In genomic region chr7:80853218-80853617, GRCm38 (mm10) we compare ENCODE assay signal across 2 mouse cellular contexts.
A peak's percentile ranks its signal among the peaks of the same experiment; 100 is the strongest.
TF ChIP-seq lines count a peak whose summit lies in the region.

No protein-coding gene starts in this region.

TF ChIP-seq in CH12.LX, 34 proteins besides CTCF, POLR2A, EP300 and RAD21:
- TF ChIP-seq CHD1 (IDR thresholded peaks at IDR 0.05; ENCODE audit: low read depth, low read length) = no peak
- TF ChIP-seq MYC (IDR thresholded peaks at IDR 0.05; ENCODE audit: low read depth, low read length) = no peak
- peak; percentile 10; the same call in 1 of the 2 replicates for TF ChIP-seq SMC3 (IDR thresholded peaks at IDR 0.05; ENCODE audit: low read depth, low read length)
TF ChIP-seq in CH12.LX: peak in this region for 1.

TF ChIP-seq in MEL, 35 proteins besides CTCF, POLR2A, EP300 and RAD21:
- TF ChIP-seq MYB (IDR thresholded peaks at IDR 0.05; ENCODE audit: low read depth, low read length) (no peak), CHD1 (IDR thresholded peaks at IDR 0.05; ENCODE audit: low read depth, low read length) (no peak), E2F4 (IDR thresholded peaks at IDR 0.05; ENCODE audit: borderline replicate concordance, low read depth, low read length) (no peak), SMC3 (IDR thresholded peaks at IDR 0.05; ENCODE audit: low read depth, low read length) (peak; percentile 58), MAZ (IDR thresholded peaks at IDR 0.05; ENCODE audit: low read depth, low read length) (no peak), UBTF (IDR thresholded peaks at IDR 0.05; ENCODE audit: borderline replicate concordance, insufficient read depth, low read depth, low read length) (no peak), NELFE (IDR thresholded peaks at IDR 0.05; ENCODE audit: low read depth, low read length) (no peak), ZC3H11A (IDR thresholded peaks at IDR 0.05; ENCODE audit: low read depth, low read length) (peak; percentile 41; the same call in 1 of the 2 replicates), POLR2AphosphoS2 (IDR thresholded peaks at IDR 0.05; ENCODE audit: low read length) (no peak), BHLHE40 (IDR thresholded peaks at IDR 0.05; ENCODE audit: borderline replicate concordance, low read depth, low read length) (no peak), GATA1 (IDR thresholded peaks at IDR 0.05; ENCODE audit: low read depth, low read length) (no peak)
